Mouse (Mus musculus) cerebellum, adult 11-12 months (tissue): ENCODE results near the gene Pla1a.

Experiments
- DNase-seq: peaks from one replicate; pipeline ENCODE4 v3.0.0; 2022

Gene Pla1a

DNA sequence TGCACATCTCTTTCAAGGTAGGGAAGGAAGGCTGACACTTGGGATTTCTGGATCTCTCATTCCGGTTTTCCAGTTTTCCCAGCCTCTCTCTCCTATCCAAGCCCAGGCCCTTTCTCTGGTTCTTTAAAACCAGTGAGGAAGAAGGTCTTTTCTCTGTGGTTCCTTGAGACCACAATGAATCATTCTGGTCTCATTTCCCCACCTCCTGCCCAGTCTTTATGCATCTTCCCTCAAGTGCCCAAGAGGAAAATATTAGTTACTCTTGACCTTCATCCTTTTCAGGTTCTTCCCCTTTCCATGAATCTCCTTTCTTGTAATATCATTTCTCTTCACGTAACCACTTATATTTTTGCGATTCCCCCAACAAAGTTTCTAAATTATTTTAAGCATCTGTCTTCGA, 47.2 kb downstream of the Pla1a start:
- DNase-seq: no peak

DNA sequence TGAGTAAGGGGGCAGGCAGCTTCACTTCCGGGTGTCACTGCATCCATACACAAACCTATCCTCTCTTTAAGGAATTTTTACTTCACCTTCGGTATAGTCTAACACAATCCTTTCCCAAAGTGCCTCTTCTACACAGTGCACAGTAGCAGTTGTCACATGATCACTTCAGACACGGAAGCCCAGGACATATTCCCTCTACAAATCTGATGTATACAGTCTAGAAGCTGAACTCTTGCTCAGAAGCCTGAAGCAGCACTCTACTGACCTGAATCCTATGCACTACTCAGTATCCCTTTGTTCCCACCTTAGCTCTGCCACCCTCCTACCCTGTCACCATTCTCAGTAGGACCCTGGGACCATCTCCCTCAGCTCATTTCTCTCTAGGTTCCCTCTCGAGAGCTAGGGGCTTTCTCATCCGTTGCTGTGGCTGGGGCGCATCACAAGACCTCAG, 47.7 kb downstream of the Pla1a start:
- DNase-seq: no peak

DNA sequence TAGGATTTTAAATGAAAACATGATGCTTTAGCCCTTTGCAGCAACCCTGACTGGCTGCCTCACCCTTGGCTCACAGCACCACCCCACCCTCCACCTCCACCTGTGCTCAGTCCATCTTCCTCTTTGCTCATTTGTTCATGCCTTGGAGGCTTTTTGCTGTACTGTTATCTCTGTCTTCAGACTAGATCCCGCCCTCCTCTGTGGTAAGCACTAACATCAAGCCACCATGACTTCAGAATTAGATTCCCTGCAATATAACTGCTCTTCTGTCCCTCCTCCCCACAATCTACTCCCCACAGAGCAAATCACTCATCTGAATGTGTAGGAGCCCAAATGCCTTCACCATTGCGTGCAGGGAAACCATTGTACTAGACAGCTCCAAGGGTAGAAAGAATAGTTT, 49.3 kb downstream of the Pla1a start:
- DNase-seq: no peak

DNA sequence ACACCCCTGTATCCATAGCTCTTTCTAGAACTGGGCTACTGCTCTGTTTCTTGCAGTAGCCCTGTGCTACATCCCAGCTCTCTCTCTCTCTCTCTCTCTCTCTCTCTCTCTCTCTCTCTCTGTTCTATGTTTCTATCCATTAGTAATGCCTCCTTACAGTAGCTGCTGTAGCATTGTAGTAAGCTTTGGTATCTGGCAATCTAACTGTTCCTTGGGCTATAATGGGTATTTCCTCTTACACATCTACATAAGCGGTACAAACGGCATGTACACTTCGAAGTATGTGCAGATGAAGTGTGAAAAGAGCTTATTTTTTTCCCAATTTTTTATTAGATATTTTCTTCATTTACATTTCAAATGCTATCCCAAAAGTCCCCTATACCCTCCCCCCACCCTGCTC, 53.0 kb downstream of the Pla1a start:
- DNase-seq: no peak

DNA sequence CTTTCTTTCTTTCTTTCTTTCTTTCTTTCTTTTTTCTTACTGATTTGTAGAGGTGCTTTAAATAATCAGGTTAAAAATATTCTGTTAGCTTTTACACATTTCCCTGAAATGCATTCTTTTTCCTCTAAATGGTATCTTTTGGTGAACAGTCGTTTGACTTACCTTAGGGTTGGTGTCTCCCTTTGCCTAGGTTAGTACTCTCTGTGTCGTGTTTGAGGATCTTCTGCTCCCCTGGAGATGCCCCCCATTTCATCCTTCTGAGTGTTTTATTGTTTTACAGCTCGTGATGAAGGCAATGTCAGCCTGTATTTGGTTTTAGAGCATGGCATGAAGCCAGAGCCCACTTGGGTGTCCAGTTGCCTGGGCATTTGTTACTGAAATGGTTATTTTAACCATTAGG, 53.5 kb downstream of the Pla1a start:
- DNase-seq: no peak

DNA sequence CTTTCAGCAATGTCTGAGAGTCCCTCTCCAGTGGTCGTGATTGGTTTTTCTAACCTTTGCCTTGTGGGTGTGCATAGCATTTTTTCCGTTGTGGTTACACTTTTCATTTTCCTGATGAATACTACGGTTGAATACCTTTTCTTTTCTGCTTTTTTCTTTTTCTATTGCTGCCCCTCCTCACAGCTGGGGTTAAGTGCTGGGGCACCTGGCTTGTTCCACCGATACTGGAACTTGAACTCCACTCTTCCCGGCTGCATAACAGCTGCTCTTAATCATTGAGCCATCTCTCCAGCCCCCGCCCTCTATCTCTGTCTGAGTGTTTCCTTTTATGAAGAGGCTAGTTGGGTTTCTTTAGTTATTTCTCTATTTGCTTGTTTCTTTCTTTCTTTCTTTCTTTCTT, 53.9 kb downstream of the Pla1a start:
- no peak for DNase-seq

DNA sequence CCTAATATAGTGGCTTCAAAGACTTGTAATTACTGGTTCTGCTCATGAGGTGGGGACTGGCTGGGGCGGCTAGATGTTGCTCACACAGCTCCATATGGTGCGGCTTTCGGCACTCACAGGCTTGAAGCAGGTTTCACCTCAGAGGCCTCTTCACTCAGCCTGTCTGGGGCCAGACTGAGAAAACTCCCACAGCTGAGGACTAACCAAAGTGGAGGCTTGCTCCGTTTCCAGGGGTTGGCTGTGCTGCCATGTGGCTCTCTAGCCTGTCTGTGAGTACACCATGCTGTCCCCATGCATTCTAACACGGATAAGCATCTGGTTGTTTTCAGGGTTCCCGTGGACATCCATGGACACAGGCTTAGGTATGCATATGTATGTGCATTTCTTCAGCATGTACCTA, 54.4 kb downstream of the Pla1a start:
- no peak for DNase-seq

DNA sequence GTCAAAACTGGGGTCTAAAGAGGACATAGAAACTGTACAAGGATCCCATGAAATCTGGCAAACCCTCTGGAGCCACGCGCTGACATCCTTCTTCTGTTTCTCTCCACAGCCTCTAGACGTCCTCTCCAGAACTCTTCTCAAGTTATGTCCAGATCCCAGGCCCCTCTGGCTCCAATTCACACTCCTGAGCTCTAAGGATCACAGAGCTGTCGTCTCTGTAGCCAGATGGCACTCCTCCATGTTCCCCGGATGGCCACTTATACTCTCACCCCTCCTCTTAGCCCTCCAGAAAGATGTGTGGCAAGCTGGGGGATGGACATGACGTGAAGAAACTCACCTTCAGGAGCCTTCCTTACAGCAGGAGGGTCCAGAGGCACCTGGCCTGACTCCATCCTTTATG, 55.4 kb downstream of the Pla1a start:
- DNase-seq: no peak

DNA sequence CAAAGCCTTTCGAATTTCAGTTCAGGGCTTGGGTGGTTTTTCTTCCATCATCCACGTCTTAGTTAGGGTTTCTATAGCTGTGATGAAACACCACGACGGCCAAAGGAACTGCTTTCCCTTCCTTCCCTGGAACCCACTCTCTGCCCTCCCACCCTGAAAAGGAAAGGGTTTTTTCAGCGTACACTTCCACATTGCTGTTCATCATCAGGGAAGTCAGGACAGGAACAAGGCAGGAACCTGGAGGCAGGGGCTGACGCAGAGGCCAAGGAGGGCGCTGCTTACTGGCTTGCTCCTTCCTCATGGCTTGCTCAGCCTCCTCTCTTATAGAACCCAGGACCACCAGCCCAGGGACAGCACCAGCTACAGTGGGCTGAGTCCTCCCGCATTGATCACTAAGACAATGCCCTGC, 56.1 kb downstream of the Pla1a start:
- DNase-seq: no peak

DNA sequence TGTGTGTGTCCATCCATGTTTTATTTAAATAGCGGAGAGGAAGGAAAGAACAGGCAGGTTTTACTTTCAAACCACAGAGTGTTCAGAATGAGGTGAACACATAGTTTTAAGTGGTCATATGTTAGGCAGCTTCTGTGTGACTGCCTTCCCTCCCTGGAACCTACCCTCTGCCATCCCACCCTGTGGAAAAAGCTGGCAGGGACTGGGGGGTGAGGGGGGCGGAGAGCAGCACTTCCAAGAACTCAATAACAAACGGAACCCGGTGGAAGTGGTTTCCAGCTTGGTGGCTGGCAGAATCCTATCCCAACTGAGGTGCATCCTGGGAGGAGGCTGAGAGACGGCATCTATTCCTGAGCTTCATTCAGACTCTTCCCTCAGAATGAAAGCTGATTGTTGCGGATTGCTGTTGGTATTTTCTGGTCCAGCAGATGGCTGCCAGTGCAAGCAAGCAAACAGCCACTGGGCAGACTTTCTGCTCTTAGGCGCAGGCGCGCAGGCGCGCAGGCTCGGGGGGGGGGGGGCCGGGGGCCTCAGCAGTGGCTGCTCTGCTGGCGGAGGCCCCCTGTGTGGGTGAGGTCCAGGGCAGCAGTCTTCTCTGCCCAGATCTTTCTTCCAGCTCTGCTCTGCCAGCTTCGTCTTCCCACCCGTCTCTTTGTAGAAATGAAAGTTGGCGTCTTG, 56.6 kb downstream of the Pla1a start:
- peak; percentile 66 for DNase-seq

DNA sequence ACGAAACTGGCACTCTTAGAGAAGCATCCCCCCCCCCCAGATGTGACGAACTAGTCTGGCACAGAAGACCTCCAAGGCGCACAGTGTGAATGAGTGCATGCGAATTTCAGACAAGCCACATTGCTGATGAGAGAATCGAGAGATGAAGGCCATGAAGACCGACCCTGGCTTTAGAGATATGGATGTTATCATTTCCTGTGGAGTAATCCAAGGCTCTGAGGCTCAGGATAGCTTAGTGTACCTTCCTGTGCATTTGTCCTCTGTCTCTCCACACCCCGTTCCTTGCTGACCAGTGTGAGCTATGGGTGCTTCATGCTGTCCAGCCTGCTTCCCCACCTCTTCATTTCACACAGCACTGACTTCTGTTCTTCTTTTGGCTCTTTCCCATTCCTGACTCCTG, 57.8 kb downstream of the Pla1a start:
- no peak for DNase-seq

DNA sequence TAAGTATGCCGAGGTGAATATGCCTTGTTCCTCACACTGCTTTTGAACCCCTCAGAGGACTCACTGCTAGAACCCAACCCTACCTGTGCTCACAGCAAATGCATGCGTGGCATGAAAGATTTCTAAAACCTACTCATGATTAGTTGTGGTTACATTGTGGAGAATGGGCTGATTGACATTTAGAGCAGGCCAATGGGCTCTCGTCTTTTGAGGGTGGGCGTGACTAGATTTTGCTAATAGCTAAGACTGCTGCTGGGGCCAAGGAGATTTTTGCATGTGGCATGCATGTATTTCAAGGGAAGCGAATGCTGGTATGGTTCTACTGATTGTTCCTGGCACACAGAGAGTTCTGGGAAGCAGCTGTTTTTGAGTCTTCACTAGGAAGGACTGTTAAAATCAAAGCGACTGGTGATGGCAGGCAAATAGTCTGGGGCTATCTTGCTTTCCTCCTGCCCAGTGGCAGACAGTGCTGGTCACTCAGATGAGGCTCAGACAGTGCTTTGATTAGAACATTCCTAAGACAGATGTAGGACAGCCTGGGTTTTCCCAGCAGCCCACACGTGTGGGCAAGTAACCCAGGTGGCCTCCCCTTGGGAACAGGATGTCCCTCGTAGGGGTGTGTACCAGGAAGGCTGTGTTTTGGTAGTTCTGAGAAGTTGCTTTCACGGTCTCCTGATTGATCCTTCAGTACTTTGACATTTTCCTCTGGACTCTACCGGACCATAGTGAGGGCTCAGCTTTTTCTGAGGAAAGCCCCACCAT, 58.4 kb downstream of the Pla1a start:
- no peak for DNase-seq

DNA sequence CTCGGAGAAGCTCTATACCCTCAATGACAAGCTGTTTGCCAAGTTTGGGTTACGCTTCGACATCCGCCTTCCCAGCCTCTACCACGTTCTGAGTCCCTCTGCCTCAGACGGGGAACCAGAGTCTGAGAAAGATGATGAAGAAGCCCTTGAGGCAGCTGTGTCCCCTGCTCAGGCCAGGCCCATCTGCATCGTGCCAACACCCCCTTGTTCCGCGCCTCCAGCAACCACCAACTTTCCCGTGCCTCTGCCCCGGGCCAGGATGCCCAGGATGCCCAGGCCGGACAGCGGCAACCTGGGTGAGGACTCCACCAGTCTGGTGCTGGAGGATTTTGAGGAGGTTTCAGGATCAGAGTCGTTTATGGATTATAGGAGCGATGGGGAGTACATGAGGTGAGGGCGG, 59.0 kb downstream of the Pla1a start:
- DNase-seq: no peak

DNA sequence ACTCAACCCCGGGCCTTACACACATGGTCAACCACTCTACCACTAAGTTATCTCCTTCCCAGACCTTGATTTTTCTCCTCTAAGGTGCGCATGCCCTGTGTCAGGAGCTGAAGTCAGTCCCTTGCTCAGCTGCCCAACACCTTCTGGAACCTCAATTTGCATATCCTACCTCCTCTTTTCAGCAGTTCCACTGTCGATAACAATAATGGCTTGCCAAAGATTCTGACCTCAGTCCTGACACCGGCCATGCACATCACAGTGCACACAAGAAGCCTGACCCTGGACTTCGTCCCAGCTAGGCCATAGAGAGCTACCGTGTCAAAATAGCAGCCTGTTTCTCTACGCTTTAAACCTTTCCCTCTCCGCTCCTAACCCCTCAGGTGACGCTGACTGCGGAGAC, 59.5 kb downstream of the Pla1a start:
- DNase-seq: no peak

DNA sequence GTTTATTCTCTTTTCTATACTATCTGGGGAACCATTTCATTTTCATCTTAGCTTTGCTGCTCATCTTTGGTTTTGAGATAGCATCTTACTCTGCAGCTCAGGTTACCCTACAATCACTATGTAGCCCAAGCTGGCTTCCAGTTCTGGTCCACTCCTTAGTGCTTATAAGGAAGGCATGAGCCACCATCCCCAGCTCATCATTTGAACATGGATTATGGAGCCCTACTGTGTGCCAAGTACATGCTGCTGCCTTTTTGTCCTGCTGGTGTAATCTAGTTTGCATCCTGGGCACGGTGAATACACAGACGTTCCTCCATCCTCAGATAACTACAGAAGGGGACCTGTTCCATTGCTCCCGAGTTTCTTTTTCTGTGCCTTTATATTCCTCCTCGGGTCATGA, 60.1 kb downstream of the Pla1a start:
- DNase-seq: no peak

DNA sequence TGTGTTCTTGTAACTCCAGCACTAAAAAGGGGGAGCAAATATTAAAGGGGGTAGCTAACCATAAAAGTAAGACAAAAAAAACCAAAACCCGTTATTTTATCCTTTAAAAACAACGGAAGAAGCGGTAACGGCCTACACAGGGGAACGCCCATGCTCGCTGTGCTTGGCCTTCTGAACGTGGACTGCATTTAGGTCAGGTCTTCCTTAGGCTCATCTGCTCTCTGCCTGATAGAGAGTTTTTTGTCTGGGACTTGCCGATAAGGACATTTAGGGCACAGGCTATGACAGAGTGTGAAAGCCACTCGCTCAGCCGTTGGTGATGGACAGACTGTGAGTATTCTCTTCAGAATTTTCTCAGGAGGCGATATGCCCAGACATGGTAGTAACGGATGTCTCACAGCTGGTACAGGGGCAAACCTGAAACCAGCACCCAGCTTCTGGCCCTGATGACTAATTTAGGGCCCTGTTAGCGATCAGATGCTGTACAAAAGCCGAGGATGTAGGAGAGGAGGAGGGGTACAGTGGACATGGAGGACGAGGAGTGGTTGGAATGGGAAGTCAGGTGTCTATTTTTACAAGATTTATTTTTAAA, 61.1 kb downstream of the Pla1a start:
- DNase-seq: no peak

DNA sequence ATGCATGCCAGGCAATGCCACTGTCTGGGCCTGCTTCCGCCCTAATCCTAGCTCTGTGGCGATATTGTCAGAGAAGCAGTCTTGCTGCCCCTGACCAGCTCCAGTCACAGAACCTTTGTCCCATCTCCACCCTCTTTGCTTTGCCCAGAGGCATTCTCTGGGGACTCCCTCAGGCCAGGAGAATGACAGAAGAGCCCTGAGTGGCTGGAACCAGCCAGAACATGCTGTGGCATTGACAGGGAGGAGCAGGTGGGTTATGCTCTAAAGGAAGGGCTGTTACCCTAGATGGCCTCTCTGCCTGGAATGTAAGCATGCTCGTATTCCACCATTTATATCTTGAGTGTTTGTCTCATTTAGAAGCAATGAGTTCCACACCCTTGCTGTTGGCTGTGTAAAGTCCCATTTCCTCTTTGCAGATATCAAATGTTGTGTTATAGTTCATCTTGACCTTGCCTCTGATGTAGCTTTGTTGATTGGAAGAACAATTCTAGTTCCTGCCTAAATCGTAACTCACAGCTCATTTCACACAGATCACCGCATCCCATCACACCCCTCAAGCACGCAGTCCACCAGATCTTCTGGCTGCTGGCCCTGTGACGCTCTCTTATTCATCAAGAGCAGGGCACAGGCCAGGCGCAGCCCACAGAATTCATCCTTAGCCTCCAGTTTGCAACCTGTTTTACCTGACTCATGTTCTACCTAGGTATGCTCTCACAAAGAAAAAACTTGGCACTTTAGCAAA, 62.1 kb downstream of the Pla1a start:
- DNase-seq: no peak

DNA sequence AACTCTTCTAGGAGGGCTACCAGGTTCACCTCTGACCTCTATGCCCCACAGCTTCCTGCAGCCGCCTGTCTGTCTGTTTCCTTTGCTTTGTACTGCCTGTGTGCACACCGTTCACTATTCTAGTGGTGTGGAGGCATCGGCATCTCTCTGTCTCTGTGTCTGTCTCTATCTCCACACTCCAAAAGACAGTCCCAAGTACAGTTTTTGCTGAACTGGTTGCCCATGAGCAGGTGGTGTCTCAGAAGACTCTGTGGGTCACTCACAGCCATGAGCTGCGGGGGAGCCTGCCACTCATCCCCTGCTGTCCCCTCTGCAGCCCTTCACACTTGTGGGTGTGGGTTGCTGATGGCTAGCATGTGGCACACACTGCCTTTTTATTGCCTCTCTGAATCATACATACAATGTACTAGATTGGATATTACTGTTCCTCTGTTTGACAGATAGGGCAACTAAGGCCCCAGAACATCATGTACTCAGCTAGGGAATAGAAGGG, 62.9 kb downstream of the Pla1a start:
- no peak for DNase-seq

DNA sequence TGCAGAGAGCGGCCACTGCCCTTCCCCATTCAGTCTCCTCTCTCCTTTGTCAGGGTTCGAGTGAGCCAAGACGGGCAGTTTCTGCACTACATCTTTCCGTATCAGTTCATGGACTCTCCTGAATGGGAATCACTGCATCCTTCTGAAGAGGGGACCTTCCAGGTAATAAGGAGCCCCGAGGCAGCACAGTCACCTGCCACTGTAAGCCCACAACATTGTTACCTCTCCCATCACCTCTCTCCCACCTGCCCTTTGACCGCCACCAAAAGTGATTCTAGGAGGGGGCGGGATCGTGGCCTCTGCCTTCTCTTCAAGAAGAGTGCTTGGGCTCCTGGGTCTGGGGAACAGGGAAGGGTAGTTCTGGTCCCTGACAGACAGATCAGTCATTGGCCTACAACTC, 63.5 kb downstream of the Pla1a start:
- no peak for DNase-seq

DNA sequence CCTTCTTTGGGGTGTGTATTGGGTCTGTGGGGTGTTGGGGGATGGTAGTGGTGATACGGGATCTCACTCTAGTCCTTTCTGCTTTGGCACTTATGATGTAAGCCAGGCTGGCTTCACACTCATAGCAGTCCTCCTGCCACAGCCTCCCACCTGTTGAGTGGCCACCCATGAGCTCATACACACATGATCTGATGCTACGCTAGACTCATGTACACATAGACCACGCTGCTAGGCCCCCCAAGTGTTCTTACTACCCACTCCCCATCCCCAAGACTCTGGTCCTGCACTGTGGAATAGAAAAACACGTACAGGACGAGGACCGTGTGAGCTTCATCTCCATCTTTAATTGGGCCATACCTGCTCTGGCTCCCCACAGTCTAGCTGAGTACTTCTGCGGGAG, 63.9 kb downstream of the Pla1a start:
- no peak for DNase-seq

DNA sequence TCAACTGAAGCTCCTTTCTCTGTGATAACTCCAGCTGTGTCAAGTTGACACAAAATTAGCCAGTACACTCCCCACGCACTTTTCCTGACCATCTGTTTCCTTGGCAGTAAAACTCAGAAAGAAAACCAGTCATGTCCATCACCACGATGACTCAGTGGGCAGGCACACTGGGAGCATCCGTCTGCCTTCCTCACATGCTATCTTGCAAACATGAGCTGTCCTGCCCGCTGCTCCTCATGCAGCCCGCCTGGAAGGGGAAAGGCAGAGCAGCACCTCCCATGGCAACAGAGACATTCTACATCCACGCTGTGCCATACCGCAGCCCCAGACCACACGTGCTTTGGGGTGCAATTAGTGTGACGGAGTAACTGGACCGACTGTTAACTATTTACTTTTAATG, 64.6 kb downstream of the Pla1a start:
- DNase-seq: no peak

DNA sequence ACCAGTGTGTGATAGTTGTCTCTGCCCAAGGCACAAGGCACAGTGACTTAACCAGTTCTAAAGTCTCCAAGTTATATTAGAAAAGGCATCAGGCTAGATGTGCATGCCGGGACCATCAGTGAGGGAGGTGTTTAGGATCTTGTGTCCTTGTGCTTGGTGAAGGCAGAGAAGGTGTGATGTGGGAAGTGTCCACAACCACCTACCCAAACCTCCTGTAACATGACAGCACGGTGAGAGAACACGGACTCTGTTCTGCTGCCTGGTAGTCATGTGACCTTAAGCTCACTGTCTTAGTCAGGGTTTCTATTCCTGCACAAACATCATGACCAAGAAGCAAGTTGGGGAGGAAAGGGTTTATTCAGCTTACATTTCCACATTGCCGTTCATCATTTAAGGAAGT, 66.7 kb downstream of the Pla1a start:
- DNase-seq: no peak

DNA sequence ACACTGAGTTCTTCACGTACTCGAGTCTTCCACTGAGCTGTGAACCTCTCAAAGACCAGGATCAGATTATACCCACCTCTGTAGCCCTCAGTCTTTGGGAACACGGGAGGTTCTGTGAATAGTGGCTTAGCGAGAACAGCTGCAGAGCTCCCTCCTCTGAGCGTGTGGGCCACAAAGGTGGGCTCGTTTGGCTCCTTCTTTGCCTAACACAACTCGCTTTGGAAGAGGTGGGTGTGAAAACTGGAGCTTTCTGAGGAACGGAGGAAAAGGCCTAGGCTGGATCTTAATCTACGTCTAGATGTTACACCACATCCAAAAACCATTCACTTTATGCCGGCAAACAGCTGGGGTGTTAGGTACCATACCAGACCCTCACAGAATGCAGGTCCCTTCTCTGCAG, 67.6 kb downstream of the Pla1a start:
- DNase-seq: no peak

DNA sequence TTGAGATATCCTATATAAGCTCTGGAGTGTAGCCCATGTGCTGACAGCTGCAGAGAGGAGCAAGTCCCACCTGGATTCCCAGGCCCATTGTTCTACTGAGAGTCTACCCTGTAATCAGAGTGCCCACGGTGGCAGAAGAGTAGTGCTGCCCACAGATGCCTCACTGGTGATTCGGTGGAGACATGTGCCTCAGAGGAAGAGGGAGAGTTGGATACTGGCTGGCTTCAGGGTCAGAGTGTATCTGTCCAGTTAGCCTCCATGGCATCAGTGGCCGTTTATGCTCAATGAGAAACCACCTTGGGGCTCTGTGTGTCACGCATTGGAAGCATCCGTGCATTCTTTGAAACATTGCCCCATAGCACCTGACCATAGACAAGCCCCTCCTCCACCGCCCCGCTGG, 69.3 kb downstream of the Pla1a start:
- no peak for DNase-seq
